Mouse (Mus musculus): ENCODE data around the gene Acer1. TPM values are rescaled to one million over a fixed set of nuclear protein-coding genes. Genes with fewer than 3 reads are reported as not detected.

Acer1 gene
- total RNA-seq, 2 experiments from 2014 or later = not detected

DNA sequence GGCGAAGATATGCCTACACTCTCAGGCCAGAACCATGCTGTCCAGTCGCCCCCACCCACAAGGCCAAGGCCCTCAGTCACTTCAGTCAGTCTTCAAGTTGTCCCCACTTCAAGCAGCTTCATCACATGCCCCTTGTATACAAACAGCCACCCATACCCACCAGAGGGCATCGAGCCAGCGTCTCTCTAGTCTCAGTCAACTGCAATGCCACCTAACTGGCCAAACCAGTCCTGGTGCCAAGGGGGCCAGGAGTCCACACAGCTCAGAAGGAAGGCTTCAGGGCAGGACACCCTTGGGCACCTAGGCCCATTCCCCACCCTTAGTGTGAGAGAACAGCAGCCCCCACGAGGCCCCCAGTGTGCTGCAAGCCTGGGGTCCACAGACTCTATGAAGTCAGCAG is 74.8 kb downstream of the Acer1 start:
- ATAC-seq (replicated peaks; ENCODE audit: low FRiP score, low TSS enrichment, poor library complexity, severe bottlenecking) = no peak

DNA sequence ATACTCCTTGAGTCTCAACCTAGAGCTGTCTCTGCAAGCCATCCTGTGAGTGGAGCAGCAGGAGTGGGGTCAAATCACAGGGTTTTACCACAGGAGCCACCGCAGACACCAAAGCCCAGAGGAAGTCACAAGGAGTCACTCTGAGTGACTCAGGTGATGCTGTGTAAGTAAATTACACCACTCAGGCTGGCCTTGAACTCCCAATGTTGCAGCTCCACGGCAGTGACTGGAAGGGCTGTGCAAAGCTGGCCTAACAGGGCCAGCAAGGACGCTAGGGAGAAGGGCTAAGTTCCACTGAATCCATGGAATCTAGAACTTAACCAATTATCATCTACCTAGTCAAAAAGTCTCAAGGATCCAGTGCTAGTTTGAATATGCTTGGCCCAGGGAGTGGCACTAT is 75.8 kb downstream of the Acer1 start:
- ATAC-seq (replicated peaks; ENCODE audit: low FRiP score, low TSS enrichment, poor library complexity, severe bottlenecking) = no peak

Other genes starting within 250 kb of the Acer1 start
- not detected in 2 replicates for gene Nrtn, start 224.6 kb downstream of the Acer1 start, total RNA-seq (2014; fragmentation: Nextera tagmentation)
- gene Nrtn, start 224.6 kb downstream of the Acer1 start, total RNA-seq (2017) = not detected in 2 replicates
- gene Dus3l, start 217.4 kb downstream of the Acer1 start, total RNA-seq (2014; fragmentation: Nextera tagmentation) = 21.6 and 28.6 TPM in 2 replicates
- 13.9 and 17.9 TPM in 2 replicates for gene Dus3l, start 217.4 kb downstream of the Acer1 start, total RNA-seq (2017)
- gene Prr22, start 211.9 kb downstream of the Acer1 start, total RNA-seq (2014; fragmentation: Nextera tagmentation) = 5.4 and 6.6 TPM in 2 replicates
- 1.3 and 2.3 TPM in 2 replicates for gene Prr22, start 211.9 kb downstream of the Acer1 start, total RNA-seq (2017)
- gene Rfx2, start 151.1 kb downstream of the Acer1 start, total RNA-seq (2014; fragmentation: Nextera tagmentation) = 23.0 and 29.3 TPM in 2 replicates
- gene Rfx2, start 151.1 kb downstream of the Acer1 start, total RNA-seq (2017) = 4.7 and 10.5 TPM in 2 replicates
- gene Acsbg2, start 107.7 kb downstream of the Acer1 start, total RNA-seq (2014; fragmentation: Nextera tagmentation) = not detected in 2 replicates
- gene Acsbg2, start 107.7 kb downstream of the Acer1 start, total RNA-seq (2017) = not detected in 2 replicates
- gene 1700061G19Rik, start 106.6 kb downstream of the Acer1 start, total RNA-seq (2014; fragmentation: Nextera tagmentation) = not detected in 2 replicates
- gene 1700061G19Rik, start 106.6 kb downstream of the Acer1 start, total RNA-seq (2017) = not detected in 2 replicates
- gene Mllt1, start 46.7 kb downstream of the Acer1 start, total RNA-seq (2014; fragmentation: Nextera tagmentation) = 24.1 and 33.2 TPM in 2 replicates
- 12.2 and 17.3 TPM in 2 replicates for gene Mllt1, start 46.7 kb downstream of the Acer1 start, total RNA-seq (2017)
- gene Clpp, start 8.2 kb upstream of the Acer1 start, total RNA-seq (2014; fragmentation: Nextera tagmentation) = 89.2 and 116 TPM in 2 replicates
- gene Clpp, start 8.2 kb upstream of the Acer1 start, total RNA-seq (2017) = 83.2 and 135 TPM in 2 replicates
- 25.2 and 26.4 TPM in 2 replicates for gene Alkbh7, start 15.2 kb upstream of the Acer1 start, total RNA-seq (2014; fragmentation: Nextera tagmentation)
- 19.1 and 25.8 TPM in 2 replicates for gene Alkbh7, start 15.2 kb upstream of the Acer1 start, total RNA-seq (2017)
- gene Pspn, start 17.9 kb upstream of the Acer1 start, total RNA-seq (2014; fragmentation: Nextera tagmentation) = not detected in 2 replicates
- 4.6 TPM in 1 of 2 replicates, not detected in the other for gene Pspn, start 17.9 kb upstream of the Acer1 start, total RNA-seq (2017)
- gene Gtf2f1, start 29.2 kb upstream of the Acer1 start, total RNA-seq (2014; fragmentation: Nextera tagmentation) = 112 and 139 TPM in 2 replicates
- 214 and 264 TPM in 2 replicates for gene Gtf2f1, start 29.2 kb upstream of the Acer1 start, total RNA-seq (2017)
- not detected in 2 replicates for gene Gm17949, start 29.3 kb upstream of the Acer1 start, total RNA-seq (2014; fragmentation: Nextera tagmentation)
- not detected in 2 replicates for gene Gm17949, start 29.3 kb upstream of the Acer1 start, total RNA-seq (2017)
- 211 and 252 TPM in 2 replicates for gene Khsrp, start 49.4 kb upstream of the Acer1 start, total RNA-seq (2014; fragmentation: Nextera tagmentation)
- 92.4 and 128 TPM in 2 replicates for gene Khsrp, start 49.4 kb upstream of the Acer1 start, total RNA-seq (2017)
- gene Slc25a41, start 59.5 kb upstream of the Acer1 start, total RNA-seq (2014; fragmentation: Nextera tagmentation) = not detected in 2 replicates
- gene Slc25a41, start 59.5 kb upstream of the Acer1 start, total RNA-seq (2017) = 0.91 TPM in 1 of 2 replicates, not detected in the other
- gene Crb3, start 77.0 kb upstream of the Acer1 start, total RNA-seq (2014; fragmentation: Nextera tagmentation) = not detected in 2 replicates
- gene Crb3, start 77.0 kb upstream of the Acer1 start, total RNA-seq (2017) = not detected in 2 replicates
- gene Slc25a23, start 77.7 kb upstream of the Acer1 start, total RNA-seq (2014; fragmentation: Nextera tagmentation) = 17.9 and 21.2 TPM in 2 replicates
- 3.0 and 6.2 TPM in 2 replicates for gene Slc25a23, start 77.7 kb upstream of the Acer1 start, total RNA-seq (2017)
- gene Dennd1c, start 96.4 kb upstream of the Acer1 start, total RNA-seq (2014; fragmentation: Nextera tagmentation) = 20.4 and 33.4 TPM in 2 replicates
- gene Dennd1c, start 96.4 kb upstream of the Acer1 start, total RNA-seq (2017) = 0.65 and 1.8 TPM in 2 replicates
- gene Tubb4a, start 105.7 kb upstream of the Acer1 start, total RNA-seq (2014; fragmentation: Nextera tagmentation) = not detected in 2 replicates
- gene Tubb4a, start 105.7 kb upstream of the Acer1 start, total RNA-seq (2017) = 0.08 TPM in 1 of 2 replicates, not detected in the other
- gene Tnfsf9, start 123.2 kb upstream of the Acer1 start, total RNA-seq (2014; fragmentation: Nextera tagmentation) = not detected in 2 replicates
- gene Tnfsf9, start 123.2 kb upstream of the Acer1 start, total RNA-seq (2017) = not detected in 2 replicates
- not detected in 2 replicates for gene Cd70, start 167.7 kb upstream of the Acer1 start, total RNA-seq (2014; fragmentation: Nextera tagmentation)
- gene Cd70, start 167.7 kb upstream of the Acer1 start, total RNA-seq (2017) = not detected in 2 replicates
- gene Tnfsf14, start 212.1 kb upstream of the Acer1 start, total RNA-seq (2014; fragmentation: Nextera tagmentation) = 1.0 and 1.2 TPM in 2 replicates
- gene Tnfsf14, start 212.1 kb upstream of the Acer1 start, total RNA-seq (2017) = 0.99 and 1.6 TPM in 2 replicates
- gene C3, start 246.0 kb upstream of the Acer1 start, total RNA-seq (2014; fragmentation: Nextera tagmentation) = 8.9 TPM in 1 of 2 replicates, not detected in the other
- 1.7 and 7.1 TPM in 2 replicates for gene C3, start 246.0 kb upstream of the Acer1 start, total RNA-seq (2017)